Mouse (Mus musculus) T-helper 1 cell (primary cell): Measurements from ENCODE around the gene Acod1.

Source experiments
- in situ Hi-C: fragments of 300-600 bp; cut with MboI, MseI; formaldehyde crosslinking; loops from one replicate; pipeline ENCODE4 v1.15.1; 2025; ENCODE audit warnings: high pct_unique_total_duplicates

The Acod1 gene

DNA sequence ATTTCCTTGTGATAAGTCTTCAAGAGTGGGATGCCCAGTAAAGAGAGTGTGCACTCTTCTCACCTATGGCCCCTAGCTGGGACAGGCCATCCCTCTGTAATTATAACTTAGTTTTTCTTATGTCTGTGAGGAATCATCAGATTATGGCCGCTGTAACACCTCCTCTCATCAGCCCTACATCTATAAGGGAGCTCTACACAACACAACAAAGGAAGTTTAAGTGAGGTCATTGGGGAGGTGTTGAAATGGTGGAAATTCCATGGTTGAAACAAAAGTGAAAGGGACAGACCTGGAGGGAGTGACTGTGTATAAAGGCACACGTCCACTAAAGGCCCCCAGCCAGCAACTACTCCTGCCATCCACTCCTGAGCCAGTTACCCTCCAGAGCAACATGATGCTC is at the start of gene Acod1:
Acod1 (plus strand) TSS at position 301 of the 400 bp plus-strand sequence.
- in situ Hi-C loops, result loop anchor here (5.0 kb wide), 1 partner anchor 39 kb away; no protein-coding TSS in a partner anchor

DNA sequence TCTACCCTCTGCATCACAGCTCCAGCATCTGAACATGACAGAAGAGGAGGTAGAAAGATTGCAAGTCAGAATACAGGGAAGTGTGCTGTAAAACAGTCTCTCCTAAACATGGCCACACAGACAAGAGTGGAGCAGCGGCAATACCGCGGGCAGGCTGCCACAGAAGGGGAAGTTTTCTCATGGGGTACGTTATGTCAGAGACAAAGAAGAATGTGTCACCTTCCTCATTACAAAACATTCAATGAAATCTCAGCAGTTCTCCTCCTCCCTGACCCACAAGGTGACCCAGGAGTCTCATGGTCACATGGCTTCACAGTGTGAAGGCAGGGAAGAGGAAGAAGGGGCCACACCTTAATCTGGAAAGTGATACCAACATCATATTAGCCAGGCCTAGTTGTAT is 39.0 kb upstream of the Acod1 start:
- in situ Hi-C loops, result loop anchor here (5.0 kb wide), 1 partner anchor 40 kb away; the partner anchor contains the start of gene Acod1

DNA sequence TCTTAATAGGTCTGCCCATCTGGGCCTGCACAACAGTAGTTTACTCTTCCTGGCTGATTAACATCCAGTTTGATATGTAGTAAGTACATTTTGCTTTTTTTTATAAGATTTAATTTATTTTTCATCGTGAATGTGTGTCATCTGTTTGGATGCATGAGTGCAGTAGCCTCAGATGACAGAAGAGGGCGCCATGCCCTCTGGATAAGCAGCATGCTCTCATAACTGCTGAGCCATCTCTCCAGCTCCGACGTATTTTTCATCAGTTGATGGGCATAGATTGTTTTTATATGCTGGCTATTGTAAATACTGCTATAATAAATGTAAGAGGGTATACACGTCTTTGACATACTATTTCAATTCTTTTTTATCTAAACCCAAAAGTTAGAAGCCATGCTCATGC is 35.0 kb upstream of the Acod1 start:
- in situ Hi-C loops, result no loop called here

DNA sequence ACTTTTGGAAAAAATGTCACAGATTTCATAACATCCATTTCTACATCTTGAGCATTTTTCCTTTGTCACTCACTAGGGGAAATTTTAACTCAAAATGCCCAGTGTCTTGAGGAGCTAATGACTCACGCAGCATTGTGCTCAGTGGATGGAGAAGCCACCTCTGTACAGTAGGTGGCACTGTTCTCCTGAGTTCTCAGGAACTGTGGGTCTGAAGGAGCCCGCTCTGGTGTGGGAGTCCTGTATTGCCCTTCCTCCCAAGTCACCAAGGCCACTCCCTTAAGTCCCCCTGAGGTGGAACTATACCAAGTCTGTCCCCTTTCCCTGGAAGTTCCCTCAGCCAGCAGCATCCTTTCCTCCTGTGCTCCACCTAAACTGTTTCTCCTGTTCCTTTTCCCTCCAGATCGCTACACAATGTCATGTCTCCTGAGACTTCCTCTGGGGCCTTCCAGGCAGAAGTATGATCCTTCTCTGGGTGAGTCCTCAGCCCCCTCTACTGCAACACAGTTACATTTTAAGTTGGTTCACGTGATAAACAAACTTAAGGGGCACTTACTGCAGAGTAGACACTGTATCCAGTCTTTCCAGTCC is 34.1 kb upstream of the Acod1 start:
- in situ Hi-C loops, result no loop called here

DNA sequence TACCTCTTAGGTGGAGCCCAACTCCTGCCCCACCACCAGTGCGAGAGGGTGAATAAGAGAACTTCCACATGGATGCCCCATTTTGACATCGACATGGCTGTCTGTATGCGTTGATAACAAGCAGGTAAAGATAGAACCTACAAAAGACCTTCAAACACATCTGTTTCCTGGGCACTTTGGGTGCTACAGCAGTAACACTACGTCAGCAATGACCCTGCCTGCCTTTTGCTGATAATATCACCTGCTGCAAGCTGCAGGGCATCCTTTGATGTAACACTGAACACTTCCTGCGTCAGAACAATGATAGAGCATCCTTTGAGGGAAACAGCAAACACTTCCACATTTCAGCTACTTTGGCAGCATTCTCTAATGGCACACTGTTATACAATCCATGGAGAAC is 29.8 kb upstream of the Acod1 start:
- in situ Hi-C loops, result no loop called here

DNA sequence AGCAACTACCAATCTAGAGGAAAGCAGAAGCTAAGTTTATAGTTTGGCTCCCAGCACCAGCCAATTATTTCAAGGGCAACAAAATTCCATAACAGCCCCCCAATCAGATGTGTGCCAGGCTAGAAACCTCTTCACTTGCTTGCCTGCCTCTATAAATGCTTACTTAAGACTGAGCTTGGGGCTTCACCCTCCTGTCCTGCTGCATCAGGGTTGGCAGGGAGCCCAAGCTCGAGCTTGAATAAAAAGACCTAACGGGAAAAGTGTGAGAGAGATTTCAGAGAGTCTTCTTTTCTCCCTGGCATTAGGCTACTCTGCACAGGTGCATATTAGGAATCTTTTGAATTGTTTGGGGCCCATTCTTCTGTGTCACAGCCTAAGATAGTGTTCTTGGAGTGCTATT is 26.7 kb upstream of the Acod1 start:
- in situ Hi-C loops, result no loop called here

DNA sequence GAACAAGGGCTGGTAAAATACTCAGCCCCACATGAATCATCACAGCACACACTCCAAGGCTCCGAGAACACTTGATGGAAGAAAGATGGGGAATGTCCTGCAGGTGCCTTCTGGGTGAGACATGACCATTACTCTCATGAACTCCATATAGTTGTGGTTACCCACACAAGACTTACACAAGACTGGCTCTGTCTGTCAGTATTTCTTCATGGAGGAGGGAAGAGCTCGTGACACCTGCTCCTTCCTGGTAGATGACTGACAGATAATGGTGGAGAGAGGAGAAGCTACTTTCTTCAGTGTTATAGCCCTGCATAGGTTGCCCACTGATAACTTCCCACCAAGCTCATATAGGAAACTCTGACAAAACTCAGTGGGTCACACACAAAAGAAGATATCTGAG is 17.6 kb upstream of the Acod1 start:
- in situ Hi-C loops, result no loop called here

DNA sequence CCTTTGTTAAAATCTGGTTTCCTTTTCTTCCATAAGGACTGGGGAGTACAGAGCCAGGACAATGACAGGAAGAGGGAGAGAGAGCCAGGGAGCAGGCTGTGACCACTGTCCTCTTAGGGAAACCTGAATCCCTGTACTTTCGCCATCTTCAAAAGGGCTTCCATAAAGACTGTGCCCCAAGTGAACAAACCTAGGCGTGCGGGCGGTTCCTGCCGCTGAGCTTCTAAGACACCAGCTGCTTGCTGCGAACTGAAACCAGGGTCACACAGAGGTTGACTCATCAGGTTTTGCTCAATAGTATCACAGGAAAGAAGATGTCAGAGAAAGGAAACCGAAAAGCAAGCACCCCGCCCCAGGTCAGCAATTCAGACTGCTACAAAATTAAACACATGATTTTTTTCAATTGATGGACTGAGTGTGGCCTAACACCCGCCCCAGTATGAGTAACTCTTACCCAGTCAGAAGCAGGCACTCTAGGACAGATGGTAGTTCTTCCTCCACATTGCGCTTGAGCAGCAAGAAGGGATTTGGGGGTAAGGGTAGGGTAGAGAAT is 13.4 kb upstream of the Acod1 start:
- in situ Hi-C loops, result no loop called here

DNA sequence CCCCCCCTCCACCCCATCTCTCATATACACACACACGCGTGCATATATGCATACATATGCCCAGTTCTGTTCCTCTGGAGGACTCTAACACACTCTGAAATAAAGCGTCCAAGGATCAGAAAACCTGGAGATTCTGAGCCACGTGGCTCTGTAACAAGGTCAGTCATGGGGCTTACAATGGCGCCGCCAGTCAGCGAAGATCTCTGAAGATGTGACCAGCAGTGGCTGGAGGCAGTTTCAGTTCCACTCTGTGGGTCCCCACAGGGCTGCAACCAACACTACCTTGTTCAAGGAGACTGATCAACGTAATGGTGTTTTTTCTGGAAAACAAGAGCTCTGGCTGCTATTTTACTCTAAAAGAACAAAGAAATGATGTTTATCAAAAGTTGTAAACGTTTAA is 12.7 kb upstream of the Acod1 start:
- in situ Hi-C loops, result no loop called here

DNA sequence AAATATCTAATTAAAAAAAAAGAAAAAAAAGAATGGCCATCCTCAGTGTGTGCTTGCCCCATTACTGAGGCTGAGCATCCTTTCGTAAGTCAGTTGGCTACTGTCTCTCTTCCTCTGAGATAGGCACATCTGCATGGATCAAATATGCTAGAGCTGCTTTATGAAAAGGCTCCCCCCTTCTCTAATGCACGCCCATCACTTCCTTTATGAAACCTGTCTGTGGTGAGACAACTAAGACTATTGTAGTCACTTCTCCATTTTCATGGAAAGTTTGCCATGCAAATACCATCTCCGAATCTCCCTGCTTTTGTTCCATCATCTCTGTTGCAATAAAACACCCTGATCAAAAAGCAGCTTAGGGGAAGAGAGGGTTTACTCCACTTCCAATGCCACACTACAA is 9.8 kb upstream of the Acod1 start:
- in situ Hi-C loops, result no loop called here

DNA sequence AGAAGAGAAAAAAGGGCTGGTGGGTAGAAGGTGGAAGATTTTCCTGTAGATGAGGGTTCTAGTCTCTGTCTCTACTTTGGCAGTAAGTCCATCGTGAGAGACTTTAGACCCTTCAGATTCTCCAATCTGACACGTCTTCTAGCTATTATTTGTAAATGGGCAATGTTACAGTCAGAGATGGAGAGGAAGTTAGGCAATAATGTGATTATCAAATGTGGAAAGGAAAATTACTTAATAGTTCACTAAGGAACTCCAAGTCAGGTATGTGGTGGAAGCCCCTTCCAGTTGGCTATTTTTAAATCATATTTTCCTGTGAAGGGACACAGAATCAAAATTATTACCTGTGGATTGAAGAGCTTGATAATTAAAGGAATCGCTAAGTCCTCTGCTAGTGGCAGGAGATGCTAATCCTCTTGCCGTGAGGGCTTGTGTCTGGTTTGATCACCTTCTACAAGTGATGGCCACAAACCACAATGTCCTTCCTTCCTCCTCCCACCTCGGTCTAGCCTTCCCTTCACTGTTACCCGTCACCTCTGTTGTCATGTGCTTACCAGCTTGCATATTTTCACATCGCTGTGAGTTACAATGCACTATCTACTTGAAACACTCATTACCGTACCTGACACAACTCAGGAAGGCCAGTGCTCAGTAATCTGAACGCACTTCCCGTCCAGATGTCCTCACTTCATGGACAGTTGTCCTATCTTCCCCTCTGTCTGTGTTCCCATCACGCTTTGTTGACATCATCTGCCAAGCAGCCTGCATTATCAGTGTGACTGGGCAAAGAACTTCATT is 1.7 kb downstream of the Acod1 start:
- in situ Hi-C loops, result loop anchor here (5.0 kb wide), 1 partner anchor 41 kb away; no protein-coding TSS in a partner anchor

DNA sequence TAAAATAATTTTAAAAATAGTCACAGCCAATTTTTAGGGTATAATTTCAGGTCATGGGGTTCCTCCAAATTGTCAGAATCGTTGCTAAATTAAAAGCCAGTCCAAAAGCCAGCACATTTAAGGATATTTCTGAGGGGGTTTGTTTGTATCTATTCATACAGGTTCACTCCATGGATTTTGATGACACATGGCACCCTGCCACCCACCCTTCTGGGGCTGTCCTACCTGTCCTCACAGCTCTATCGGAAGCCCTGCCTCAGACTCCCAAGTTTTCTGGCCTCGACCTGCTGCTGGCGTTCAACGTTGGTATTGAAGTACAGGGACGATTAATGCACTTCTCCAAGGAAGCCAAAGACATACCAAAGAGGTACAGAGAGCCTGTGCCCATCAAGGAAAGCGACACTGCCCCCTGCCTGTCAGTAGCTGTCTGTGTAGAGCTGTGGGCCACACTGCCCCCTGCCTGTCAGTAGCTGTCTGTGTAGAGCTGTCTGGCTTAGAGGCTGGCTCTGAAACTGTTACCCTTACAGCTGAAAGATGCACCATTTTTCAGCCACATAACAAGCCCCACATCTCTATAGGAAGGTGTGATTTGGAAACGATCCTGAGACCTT is 4.5 kb downstream of the Acod1 start:
- in situ Hi-C loops, result no loop called here

DNA sequence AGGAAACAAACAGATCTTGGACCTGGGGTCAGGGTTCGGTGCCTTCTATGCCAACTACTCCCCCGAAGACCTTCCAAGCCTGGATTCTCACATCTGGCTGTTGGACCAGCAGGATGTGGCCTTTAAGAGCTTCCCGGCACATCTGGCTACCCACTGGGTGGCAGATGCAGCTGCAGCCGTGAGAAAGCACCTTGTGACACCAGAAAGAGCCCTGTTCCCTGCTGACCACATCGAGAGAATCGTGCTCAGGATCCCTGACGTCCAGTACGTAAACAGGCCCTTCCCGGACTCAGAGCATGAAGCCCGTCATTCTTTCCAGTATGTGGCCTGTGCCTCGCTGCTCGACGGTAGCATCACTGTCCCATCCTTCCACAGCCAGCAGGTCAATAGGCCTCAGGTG is 8.0 kb downstream of the Acod1 start:
- in situ Hi-C loops, result loop anchor here (5.0 kb wide), 1 partner anchor 488 kb away; no protein-coding TSS in a partner anchor

DNA sequence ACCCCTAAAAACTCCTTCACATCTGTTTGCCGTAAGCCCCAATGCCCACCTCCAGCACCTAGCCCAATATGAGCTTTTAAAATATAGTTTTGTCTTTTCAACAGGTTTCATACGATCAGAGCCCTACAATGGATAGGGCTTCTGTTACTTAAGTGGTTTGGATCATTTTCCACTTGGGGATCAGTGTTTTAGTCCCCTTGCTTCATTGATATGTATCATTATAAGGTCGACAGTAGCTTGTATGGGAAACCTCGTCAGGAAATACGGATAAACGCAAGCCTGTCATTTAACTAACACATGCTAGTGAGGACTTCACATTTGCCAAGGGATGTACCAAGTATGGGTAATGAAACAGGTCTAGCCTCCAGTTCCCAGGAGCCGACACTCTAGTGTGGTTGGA is 9.8 kb downstream of the Acod1 start:
- in situ Hi-C loops, result loop anchor here (5.0 kb wide), 1 partner anchor 486 kb away; no protein-coding TSS in a partner anchor

DNA sequence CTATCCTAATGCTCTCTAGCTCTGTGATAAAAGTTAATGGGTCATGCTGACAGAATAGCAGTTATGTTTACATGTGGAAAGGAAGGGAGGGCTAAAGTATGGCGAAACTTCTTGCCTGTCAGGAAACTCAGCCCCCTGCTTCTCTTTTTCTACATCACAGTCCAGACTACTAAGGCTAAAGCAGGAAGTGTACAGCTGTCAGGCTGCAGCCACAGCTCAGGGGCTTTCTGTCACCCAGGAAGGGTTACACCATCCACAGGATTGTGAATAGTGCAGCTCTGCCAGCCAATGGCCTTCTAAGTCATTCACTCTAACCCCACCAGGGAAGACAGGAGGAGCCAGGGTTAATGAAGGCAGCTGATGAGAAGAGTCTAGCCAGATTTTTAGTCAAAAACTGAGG is 12.2 kb downstream of the Acod1 start:
- in situ Hi-C loops, result loop anchor here (5.0 kb wide), 1 partner anchor 483 kb away; no protein-coding TSS in a partner anchor

DNA sequence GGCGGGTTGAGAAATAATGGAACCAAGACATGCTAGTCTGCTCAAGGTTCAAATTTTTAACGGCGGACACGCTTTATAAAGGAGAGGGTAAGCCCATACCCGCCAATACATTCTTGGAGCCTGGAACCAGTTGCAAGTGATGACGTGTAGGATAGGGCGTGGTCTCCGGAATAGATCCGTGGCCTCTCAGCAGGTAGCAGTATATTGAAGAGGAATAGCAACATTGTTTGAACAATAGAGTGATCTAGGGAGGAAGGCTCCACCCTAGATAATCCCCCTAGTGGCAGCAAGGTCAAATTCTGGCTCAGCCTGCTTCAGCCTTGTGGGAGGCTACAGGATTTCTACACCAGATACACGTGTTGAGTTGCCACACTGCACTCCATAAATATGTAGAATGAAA is 12.7 kb downstream of the Acod1 start:
- in situ Hi-C loops, result loop anchor here (5.0 kb wide), 1 partner anchor 483 kb away; no protein-coding TSS in a partner anchor

DNA sequence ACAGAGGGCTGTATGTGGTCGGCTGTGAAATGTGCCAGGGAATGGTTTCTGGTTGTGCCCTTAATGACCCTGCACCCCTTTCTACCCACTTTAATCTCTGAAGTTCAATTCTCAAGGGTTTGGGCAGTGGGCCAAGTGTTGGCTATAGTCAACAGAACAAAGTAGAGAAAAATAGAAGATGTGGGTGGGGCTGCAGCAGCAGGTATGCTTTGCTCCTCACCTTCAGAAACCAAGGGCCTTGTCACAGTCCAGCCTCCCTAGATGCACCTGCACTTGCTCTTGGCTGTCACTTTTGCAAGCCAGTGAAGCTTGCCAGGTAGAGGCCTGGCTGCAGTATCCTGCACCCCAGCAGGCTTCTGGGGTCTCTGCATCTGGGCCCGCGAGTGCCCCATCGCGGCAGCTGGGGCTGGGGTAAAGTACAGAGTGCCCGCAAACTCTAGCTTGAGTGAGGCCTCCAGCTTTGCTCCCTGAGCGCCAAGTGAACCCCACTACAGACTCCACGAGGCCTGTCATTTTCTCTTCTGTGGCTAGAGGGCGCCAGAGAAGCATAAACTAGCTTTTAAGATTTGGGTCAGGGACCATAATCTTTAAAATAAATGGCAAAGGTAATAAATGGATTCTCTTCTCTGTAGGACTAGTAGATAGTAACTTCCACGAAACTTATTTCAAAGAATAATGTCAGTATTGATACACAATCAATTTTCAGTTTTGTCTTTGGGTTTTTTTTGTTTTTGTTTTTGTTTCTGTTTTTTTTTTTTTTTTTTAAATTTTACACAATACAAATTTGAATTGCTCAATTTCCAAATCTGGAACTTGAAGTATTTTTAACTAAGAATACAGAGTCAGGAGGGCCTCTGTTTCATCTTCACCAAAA is 18.8 kb downstream of the Acod1 start:
- in situ Hi-C loops, result no loop called here

DNA sequence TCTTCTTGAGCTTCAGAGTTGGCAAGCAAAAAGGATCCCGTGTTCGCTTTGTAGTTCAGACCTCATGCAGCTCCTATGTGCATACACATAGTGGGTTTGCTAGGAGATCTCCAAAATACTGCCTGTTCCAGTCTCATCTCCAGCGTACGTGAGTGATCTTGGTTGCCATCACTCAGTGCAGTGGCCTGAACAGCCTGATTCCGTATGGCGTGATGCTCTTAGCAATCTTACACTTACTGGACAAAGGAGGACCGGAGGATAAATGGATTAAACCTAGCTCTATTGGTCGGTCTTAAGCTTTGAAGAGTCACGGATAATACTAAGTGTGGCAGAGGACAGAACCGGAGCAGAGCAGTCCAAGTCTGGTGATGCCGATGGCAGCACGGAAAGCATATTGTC is 22.7 kb downstream of the Acod1 start:
- in situ Hi-C loops, result no loop called here

DNA sequence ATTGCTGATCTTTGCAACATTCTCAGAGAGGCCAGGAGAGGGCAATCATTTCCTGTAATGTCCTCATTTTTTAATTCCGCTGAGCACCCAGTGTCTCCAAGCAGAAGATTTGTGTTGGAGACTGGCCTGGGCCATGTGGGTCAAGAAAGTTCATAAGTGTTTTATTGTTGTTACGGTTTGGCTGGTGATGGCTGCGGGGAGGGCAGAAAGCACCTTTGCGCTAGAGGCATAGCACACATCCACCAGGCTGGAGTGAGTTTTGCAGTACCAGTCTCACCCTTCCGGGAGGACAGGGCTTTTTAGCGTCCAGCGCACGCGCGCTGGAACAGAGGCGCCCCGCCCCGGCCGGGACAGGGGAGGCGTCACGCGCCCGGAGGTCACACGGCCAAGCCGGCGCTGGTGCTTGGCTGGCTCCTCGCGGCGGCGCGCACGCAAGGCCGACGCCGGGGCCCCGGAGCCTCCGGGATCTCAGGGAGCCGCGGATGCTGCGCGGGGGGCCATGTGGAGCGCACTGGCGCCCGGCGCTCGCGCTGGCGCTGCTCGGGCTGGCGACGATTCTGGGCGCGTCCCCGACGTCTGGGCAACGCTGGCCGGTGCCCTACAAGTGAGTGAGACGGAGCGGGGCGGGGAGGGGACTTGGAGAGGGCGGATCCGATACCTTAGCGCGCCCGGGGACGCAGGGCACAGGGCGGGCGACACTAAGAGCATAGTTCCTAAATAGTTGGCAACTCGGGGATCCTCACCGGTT is 23.3 kb downstream of the Acod1 start, which contains the start of gene Cln5:
Cln5 (plus strand) TSS at position 353 of the 748 bp plus-strand sequence.
- in situ Hi-C loops, result no loop called here

DNA sequence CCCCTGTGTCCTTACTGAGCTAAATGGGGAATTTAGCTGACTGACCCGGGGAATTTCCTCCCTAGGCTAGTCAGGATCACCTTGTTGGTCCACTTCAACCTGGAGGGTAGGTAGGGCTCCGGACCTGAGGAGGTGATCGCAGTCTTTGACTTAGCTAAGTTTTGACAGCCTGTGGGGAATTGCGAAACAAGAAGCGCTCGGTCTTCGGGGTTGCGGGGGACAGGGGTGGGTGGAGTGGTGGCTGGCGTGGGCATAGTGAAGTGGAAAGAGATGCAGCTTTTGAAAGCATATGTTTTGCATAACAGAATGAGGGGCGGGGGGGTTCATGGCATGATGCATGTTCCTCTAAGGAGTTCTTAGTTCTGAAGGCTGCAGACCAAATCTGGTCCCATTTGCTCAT is 24.0 kb downstream of the Acod1 start:
- in situ Hi-C loops, result no loop called here
